Mouse (Mus musculus) cerebellum, adult 9-11 months (tissue): ENCODE results near the gene Wbp2nl.

Source experiments
- DNase-seq: peaks from one replicate; pipeline ENCODE4 v3.0.0; 2022

Wbp2nl gene

GRCm38 (mm10) chr15:82322195-82322594 lies 23.4 kb downstream of the Wbp2nl start:
- no peak for DNase-seq

GRCm38 (mm10) chr15:82325382-82325781 lies 26.6 kb downstream of the Wbp2nl start:
- no peak for DNase-seq

GRCm38 (mm10) chr15:82335194-82335593 lies 36.4 kb downstream of the Wbp2nl start:
- DNase-seq: peak; percentile 65

- DNase-seq: no peak
These were observed 37.9 kb downstream of the Wbp2nl start for GRCm38 (mm10) chr15:82336629-82337028.

GRCm38 (mm10) chr15:82337875-82338274 lies 39.1 kb downstream of the Wbp2nl start:
- DNase-seq: peak; percentile 55

GRCm38 (mm10) chr15:82338593-82339112 lies 39.9 kb downstream of the Wbp2nl start, which contains the start of the genes Naga, Pheta2 and Smdt1:
Gene Naga, minus strand, starts transcription at chr15:82338925.
Gene Pheta2, plus strand, starts transcription at chr15:82338942.
Gene Smdt1, plus strand, starts transcription at chr15:82338959.
- peak; percentile 97 for DNase-seq

- peak; percentile 70 for DNase-seq
These were observed 40.4 kb downstream of the Wbp2nl start for GRCm38 (mm10) chr15:82339150-82339549.

- DNase-seq: no peak
These were observed 41.0 kb downstream of the Wbp2nl start for GRCm38 (mm10) chr15:82339634-82340254.

- DNase-seq: no peak
These were observed 41.8 kb downstream of the Wbp2nl start for GRCm38 (mm10) chr15:82340414-82341035.

- DNase-seq: peak; percentile 42
These were observed 42.3 kb downstream of the Wbp2nl start for GRCm38 (mm10) chr15:82341036-82341501.

- DNase-seq: no peak
These were observed 43.2 kb downstream of the Wbp2nl start for GRCm38 (mm10) chr15:82341675-82342542.

- no peak for DNase-seq
These were observed 43.8 kb downstream of the Wbp2nl start for GRCm38 (mm10) chr15:82342543-82342935.

GRCm38 (mm10) chr15:82343368-82344287 lies 44.9 kb downstream of the Wbp2nl start:
- DNase-seq: peak; percentile 60

GRCm38 (mm10) chr15:82344971-82345370 lies 46.2 kb downstream of the Wbp2nl start:
- peak; percentile 53 for DNase-seq

- peak; percentile 98 for DNase-seq
These were observed 47.2 kb downstream of the Wbp2nl start for GRCm38 (mm10) chr15:82345820-82346470.

- DNase-seq: peak; percentile 44
These were observed 48.0 kb downstream of the Wbp2nl start for GRCm38 (mm10) chr15:82346580-82347302.

GRCm38 (mm10) chr15:82347303-82347676 lies 48.5 kb downstream of the Wbp2nl start:
- no peak for DNase-seq

- no peak for DNase-seq
These were observed 49.1 kb downstream of the Wbp2nl start for GRCm38 (mm10) chr15:82347852-82348251.

- no peak for DNase-seq
These were observed 49.7 kb downstream of the Wbp2nl start for GRCm38 (mm10) chr15:82348258-82348998.

- no peak for DNase-seq
These were observed 50.2 kb downstream of the Wbp2nl start for GRCm38 (mm10) chr15:82348999-82349341.
